Mouse (Mus musculus): ENCODE results near the gene Atad5. TPM values are rescaled to one million over a fixed set of nuclear protein-coding genes. Genes with fewer than 3 reads are reported as not detected.
"Not testable (repeated sequence)": the region's sequence is repeated elsewhere in the genome, so short reads cannot be mapped to it uniquely, and the experiment has no call there.

The Atad5 gene
- polyA plus RNA-seq, 1 experiment from 2014 or later = 15.0 TPM

GRCm38 (mm10) chr11:80136786-80137185 is 47.6 kb downstream of the Atad5 start:
- Histone ChIP-seq H3K9ac (no peak overlapping the region), H3K9me3 (replicated peaks) (no peaks in the 10 kb centered on the region), H3K27ac (no peak overlapping the region), H3K4me2 (no peak overlapping the region), H3K4me1 (peaks cover 10% of the 10 kb centered on the region), H3K4me3 (no peak overlapping the region), H3K36me3 (peaks cover 80% of the 10 kb centered on the region), H3K27me3 (replicated peaks) (no peaks in the 10 kb centered on the region)
- no peak for ATAC-seq
- 85% methylated on average over 13 of the region's 13 CpGs for WGBS (ENCODE audit: insufficient replicate concordance)

- peaks cover 16% of the 10 kb centered on the region for H3K4me1 ChIP-seq
- H3K36me3 ChIP-seq = peaks cover 70% of the 10 kb centered on the region
These were observed 48.6 kb downstream of the Atad5 start for GRCm38 (mm10) chr11:80137773-80138172.

GRCm38 (mm10) chr11:80141825-80142521 is 52.8 kb downstream of the Atad5 start, which contains the start of gene Tefm:
Gene Tefm, minus strand, starts transcription at chr11:80142175.
- no peaks in the 10 kb centered on the region for H3K27me3 ChIP-seq (replicated peaks)
- H3K4me3 ChIP-seq = peak within 1 kb of the TSS; percentile 80
- peaks cover 31% of the 10 kb centered on the region for H3K36me3 ChIP-seq
- ATAC-seq = peak; percentile 86
- under 1% methylated on average over 40 of the region's 40 CpGs for WGBS (ENCODE audit: insufficient replicate concordance)
- H3K9ac ChIP-seq = peak within 1 kb of the TSS; percentile 84
- H3K9me3 ChIP-seq (replicated peaks) = no peaks in the 10 kb centered on the region
- peaks cover 38% of the 10 kb centered on the region for H3K4me1 ChIP-seq
- peak within 1 kb of the TSS; percentile 79 for H3K27ac ChIP-seq
- peak within 1 kb of the TSS; percentile 86 for H3K4me2 ChIP-seq

More at GRCm38 (mm10) chr11:80137773-80138172, 48.6 kb downstream of the Atad5 start:
- Histone ChIP-seq H3K4me2 (no peak overlapping the region), H3K9ac (no peak overlapping the region), H3K4me3 (no peak overlapping the region), H3K27ac (no peak overlapping the region), H3K27me3 (replicated peaks) (no peaks in the 10 kb centered on the region), H3K9me3 (replicated peaks) (no peaks in the 10 kb centered on the region)
- ATAC-seq = no peak
- 85% methylated on average over 5 of the region's 5 CpGs for WGBS (ENCODE audit: insufficient replicate concordance)

- peaks cover 23% of the 10 kb centered on the region for H3K36me3 ChIP-seq
- peak overlapping the region; percentile 86 for H3K4me2 ChIP-seq
- no peaks in the 10 kb centered on the region for H3K9me3 ChIP-seq (replicated peaks)
- H3K4me3 ChIP-seq = peak overlapping the region; percentile 80
- H3K27ac ChIP-seq = no peak overlapping the region
- WGBS (ENCODE audit: insufficient replicate concordance) = 45% methylated on average over 8 of the region's 8 CpGs
- peak overlapping the region; percentile 84 for H3K9ac ChIP-seq
- no peak for ATAC-seq
- peaks cover 41% of the 10 kb centered on the region for H3K4me1 ChIP-seq
- H3K27me3 ChIP-seq (replicated peaks) = no peaks in the 10 kb centered on the region
These were observed 53.7 kb downstream of the Atad5 start for GRCm38 (mm10) chr11:80142872-80143271.

GRCm38 (mm10) chr11:80145787-80146275 is 56.6 kb downstream of the Atad5 start:
- H3K9ac ChIP-seq = no peak overlapping the region
- H3K4me2 ChIP-seq = peak overlapping the region; percentile 12; the same call in 1 of the 2 replicates
- whole genome bisulfite sequencing (ENCODE audit: insufficient replicate concordance) = 20% methylated on average over 10 of the region's 10 CpGs
- H3K27me3 ChIP-seq (replicated peaks) = no peaks in the 10 kb centered on the region
- H3K27ac ChIP-seq = peak overlapping the region; percentile 65
- H3K4me3 ChIP-seq = no peak overlapping the region
- no peak for ATAC-seq
- H3K4me1 ChIP-seq = peaks cover 35% of the 10 kb centered on the region
- no peaks in the 10 kb centered on the region for H3K9me3 ChIP-seq (replicated peaks)
- H3K36me3 ChIP-seq = no peaks in the 10 kb centered on the region

- Histone ChIP-seq H3K4me1 (peaks cover 25% of the 10 kb centered on the region), H3K4me3 (no peak overlapping the region), H3K4me2 (no peak overlapping the region), H3K27me3 (replicated peaks) (peaks cover 7% of the 10 kb centered on the region; the same call in 1 of the 2 replicates), H3K9ac (no peak overlapping the region), H3K36me3 (no peaks in the 10 kb centered on the region), H3K27ac (0 out of 2 replicates have a peak overlapping the region, but pooled peaks have one; percentile 25), H3K9me3 (replicated peaks) (no peaks in the 10 kb centered on the region)
- no peak for ATAC-seq
- 39% methylated on average over 6 of the region's 6 CpGs for WGBS (ENCODE audit: insufficient replicate concordance)
These were observed 58.5 kb downstream of the Atad5 start for GRCm38 (mm10) chr11:80147748-80148147.

- H3K27me3 ChIP-seq (replicated peaks) = peaks cover 7% of the 10 kb centered on the region; the same call in 1 of the 2 replicates
- no peaks in the 10 kb centered on the region for H3K36me3 ChIP-seq
- ATAC-seq = no peak
- H3K27ac ChIP-seq = no peak overlapping the region
- H3K4me1 ChIP-seq = peaks cover 22% of the 10 kb centered on the region
- no peaks in the 10 kb centered on the region for H3K9me3 ChIP-seq (replicated peaks)
- 55% methylated on average over 1 of the region's 1 CpGs for WGBS (ENCODE audit: insufficient replicate concordance)
- no peak overlapping the region for H3K4me3 ChIP-seq
- no peak overlapping the region for H3K9ac ChIP-seq
- no peak overlapping the region for H3K4me2 ChIP-seq
These were observed 59.1 kb downstream of the Atad5 start for GRCm38 (mm10) chr11:80148313-80148712.

GRCm38 (mm10) chr11:80148974-80149373 is 59.8 kb downstream of the Atad5 start:
- H3K27me3 ChIP-seq (replicated peaks); H3K36me3 ChIP-seq; H3K4me3 ChIP-seq; H3K27ac ChIP-seq; H3K9ac ChIP-seq; H3K9me3 ChIP-seq (replicated peaks); ATAC-seq; H3K4me2 ChIP-seq: not testable (repeated sequence)
- 42% methylated on average over 2 of the region's 4 CpGs for WGBS (ENCODE audit: insufficient replicate concordance)
- peaks cover 29% of the 10 kb centered on the region for H3K4me1 ChIP-seq

GRCm38 (mm10) chr11:80149412-80150023 is 60.3 kb downstream of the Atad5 start:
- Histone ChIP-seq H3K4me1 (peaks cover 35% of the 10 kb centered on the region), H3K9ac (no peak overlapping the region), H3K27me3 (replicated peaks) (peaks cover 14% of the 10 kb centered on the region), H3K36me3 (no peaks in the 10 kb centered on the region), H3K4me3 (no peak overlapping the region), H3K4me2 (no peak overlapping the region), H3K9me3 (replicated peaks) (no peaks in the 10 kb centered on the region), H3K27ac (no peak overlapping the region)
- 58% methylated on average over 8 of the region's 8 CpGs for WGBS (ENCODE audit: insufficient replicate concordance)
- ATAC-seq = no peak

- no peak for ATAC-seq
- 45% methylated on average over 5 of the region's 5 CpGs for WGBS (ENCODE audit: insufficient replicate concordance)
- Histone ChIP-seq H3K27ac (no peak overlapping the region), H3K4me1 (peaks cover 32% of the 10 kb centered on the region), H3K4me2 (no peak overlapping the region), H3K36me3 (no peaks in the 10 kb centered on the region), H3K9me3 (replicated peaks) (no peaks in the 10 kb centered on the region), H3K27me3 (replicated peaks) (peaks cover 24% of the 10 kb centered on the region), H3K9ac (no peak overlapping the region), H3K4me3 (no peak overlapping the region)
These were observed 61.4 kb downstream of the Atad5 start for GRCm38 (mm10) chr11:80150566-80150965.

- Histone ChIP-seq H3K4me3 (no peak overlapping the region), H3K9ac (no peak overlapping the region), H3K27ac (no peak overlapping the region), H3K36me3 (no peaks in the 10 kb centered on the region), H3K4me2 (no peak overlapping the region), H3K9me3 (replicated peaks) (no peaks in the 10 kb centered on the region), H3K27me3 (replicated peaks) (peaks cover 33% of the 10 kb centered on the region), H3K4me1 (peaks cover 23% of the 10 kb centered on the region)
- no peak for ATAC-seq
- WGBS (ENCODE audit: insufficient replicate concordance) = 28% methylated on average over 2 of the region's 2 CpGs
These were observed 62.3 kb downstream of the Atad5 start for GRCm38 (mm10) chr11:80151541-80151940.

- no peak for ATAC-seq
- Histone ChIP-seq H3K9me3 (replicated peaks) (no peaks in the 10 kb centered on the region), H3K27me3 (replicated peaks) (peaks cover 41% of the 10 kb centered on the region), H3K4me1 (peaks cover 19% of the 10 kb centered on the region), H3K4me2 (no peak overlapping the region), H3K4me3 (no peak overlapping the region), H3K36me3 (no peaks in the 10 kb centered on the region), H3K27ac (no peak overlapping the region), H3K9ac (no peak overlapping the region)
- WGBS (ENCODE audit: insufficient replicate concordance) = 63% methylated on average over 8 of the region's 8 CpGs
These were observed 63.2 kb downstream of the Atad5 start for GRCm38 (mm10) chr11:80152376-80152775.
